Mouse (Mus musculus): ENCODE measurements around the gene Sphk1.

- TF ChIP-seq POLR2A (IDR thresholded peaks at IDR 0.05; ENCODE audit: extremely low read depth, insufficient read depth, low read length) (no peak), CTCF (IDR thresholded peaks at IDR 0.05; ENCODE audit: low read depth, low read length) (no peak)
These were observed 44.7 kb downstream of the Sphk1 start for GRCm38 (mm10) chr11:116575396-116575795.
